Mouse (Mus musculus) hindlimb bud, embryonic 11.5 days (tissue): ENCODE results near the gene Ddx23.

ENCODE experiments used
- DNase-seq: peaks from one replicate; pipeline ENCODE4 v3.0.0-alpha.2; 2012; ENCODE audit warnings: low read depth, low spot score; ENCODE audit errors: extremely low spot score

Ddx23 gene

GRCm38 (mm10) chr15:98674994-98675545 lies 12.4 kb upstream of the Ddx23 start:
- DNase-seq, result no peak

- no peak for DNase-seq
These were observed 11.7 kb upstream of the Ddx23 start for GRCm38 (mm10) chr15:98674284-98674993.

- no peak for DNase-seq
These were observed 11.0 kb upstream of the Ddx23 start for GRCm38 (mm10) chr15:98673732-98674131.

- no peak for DNase-seq
These were observed 9.9 kb upstream of the Ddx23 start for GRCm38 (mm10) chr15:98672592-98672991.

DNA sequence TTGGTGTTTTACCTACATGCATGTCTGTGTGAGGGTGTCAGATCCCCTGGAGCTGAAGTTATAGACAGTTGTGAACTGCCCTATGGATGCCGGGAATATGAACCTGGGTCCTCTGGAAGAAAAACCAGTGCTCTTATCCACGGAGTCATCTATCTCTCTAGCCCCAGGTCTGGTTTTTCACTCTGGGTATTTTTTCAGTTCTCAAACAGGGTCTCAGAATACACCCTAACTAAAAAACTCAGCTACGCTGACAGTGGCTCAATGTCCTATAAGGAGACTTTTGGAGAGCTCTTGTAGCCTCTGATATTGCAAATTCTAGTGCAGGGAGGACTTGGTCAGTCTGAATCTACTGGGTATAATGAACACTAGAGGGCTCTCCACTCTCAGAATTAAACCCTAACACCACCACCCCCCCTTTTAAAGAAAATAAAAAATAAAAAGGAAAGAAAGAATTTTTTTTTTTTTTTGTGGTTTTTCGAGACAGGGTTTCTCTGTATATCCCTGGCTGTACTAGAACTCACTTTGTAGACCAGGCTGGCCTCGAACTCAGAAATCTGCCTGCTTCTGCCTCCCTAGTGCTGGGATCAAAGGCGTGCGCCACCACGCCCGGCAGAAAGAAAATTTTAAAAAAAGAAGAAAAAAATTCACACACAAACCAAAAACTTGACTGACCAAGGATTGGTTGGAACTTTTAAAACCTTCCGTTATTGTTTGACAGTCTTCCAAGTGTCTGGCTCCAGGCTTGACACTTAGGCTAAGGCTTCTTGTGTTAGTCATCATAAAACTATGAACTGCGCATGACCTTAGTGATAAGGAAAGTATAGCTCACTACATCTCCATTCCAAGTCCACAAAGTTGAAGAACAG lies 1.6 kb upstream of the Ddx23 start:
- no peak for DNase-seq

DNA sequence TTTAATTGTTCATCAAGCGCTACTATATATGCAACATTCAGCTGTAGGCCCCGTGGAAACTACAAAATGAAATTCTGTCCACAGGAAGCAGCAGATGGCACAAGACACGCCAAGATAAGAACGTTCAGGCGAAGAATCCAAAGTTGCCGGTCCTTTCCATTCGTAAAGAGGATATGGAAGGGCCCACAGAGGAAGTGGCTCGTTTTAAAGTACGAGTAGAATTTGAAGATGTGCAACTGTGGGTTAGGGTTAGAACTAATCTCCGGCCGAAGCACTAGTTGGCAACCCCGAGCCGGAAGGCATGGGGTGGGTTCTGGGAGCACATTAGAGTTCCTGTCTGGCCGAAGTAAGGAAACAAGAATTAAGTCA lies 512 bp downstream of the Ddx23 start:
- DNase-seq, result no peak

DNA sequence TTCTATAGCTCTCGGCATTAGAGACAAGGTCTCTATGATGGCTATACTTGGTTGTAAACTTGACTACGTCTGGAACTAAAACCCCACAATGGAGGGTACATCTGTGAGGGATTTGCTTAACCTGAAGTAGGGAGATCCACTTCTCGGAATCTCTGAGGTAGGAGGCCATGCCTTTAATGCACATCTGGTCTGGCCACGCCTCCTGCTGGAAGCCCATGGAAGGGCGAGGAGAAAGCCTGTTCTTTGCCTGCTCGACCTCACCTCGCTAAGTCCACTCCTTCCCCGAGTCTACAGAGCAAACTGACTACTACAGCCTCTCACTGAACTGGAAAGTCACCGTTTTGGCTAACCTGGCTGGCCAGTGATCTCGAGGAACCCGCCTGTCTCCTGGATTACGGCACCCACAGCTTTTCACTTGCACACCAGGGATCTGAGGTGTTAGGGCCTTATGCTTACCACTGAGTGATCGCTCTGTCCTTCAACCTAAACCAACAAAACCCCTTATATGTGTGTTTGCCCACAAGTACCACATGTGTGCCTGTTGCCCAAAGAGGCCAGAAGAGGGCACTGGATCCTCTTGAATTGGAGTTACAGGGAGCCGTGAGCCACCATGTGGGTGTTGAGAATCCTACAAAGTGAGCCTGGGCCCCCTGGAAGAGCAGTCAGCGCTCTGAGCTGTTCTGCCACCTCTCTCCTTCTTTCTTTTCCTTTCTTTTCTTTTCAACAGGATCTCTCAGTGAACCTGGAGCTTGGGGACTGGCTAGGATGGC lies 5.5 kb downstream of the Ddx23 start:
- no peak for DNase-seq

- DNase-seq, result no peak
These were observed 10.5 kb downstream of the Ddx23 start for GRCm38 (mm10) chr15:98652174-98652573.

- no peak for DNase-seq
These were observed 11.3 kb downstream of the Ddx23 start for GRCm38 (mm10) chr15:98651431-98651830.

DNA sequence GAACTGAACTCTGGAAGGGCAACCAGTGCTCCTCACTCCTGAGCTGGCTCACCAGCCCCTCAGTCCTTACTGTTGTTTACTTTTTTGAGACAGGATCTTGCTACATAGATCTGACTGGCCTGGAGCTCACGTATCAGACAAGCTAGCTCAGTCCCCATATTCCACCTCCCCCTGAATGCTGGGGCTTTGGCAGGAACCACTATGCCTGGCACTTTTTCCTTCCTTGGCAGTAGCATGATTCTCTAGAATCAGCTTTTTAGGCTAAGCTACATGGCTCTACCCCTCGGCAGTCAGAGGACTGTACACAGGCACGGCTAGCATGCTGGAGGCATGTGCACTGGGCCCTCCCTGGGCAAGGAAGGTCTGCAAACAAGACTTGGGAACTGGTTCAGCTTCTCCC lies 14.6 kb downstream of the Ddx23 start:
- no peak for DNase-seq

- DNase-seq, result no peak
These were observed 15.4 kb downstream of the Ddx23 start for GRCm38 (mm10) chr15:98647308-98647707.

GRCm38 (mm10) chr15:98646737-98647136 lies 16.0 kb downstream of the Ddx23 start:
- DNase-seq, result no peak

GRCm38 (mm10) chr15:98645057-98646026 lies 17.4 kb downstream of the Ddx23 start:
- no peak for DNase-seq

- DNase-seq, result no peak
These were observed 18.3 kb downstream of the Ddx23 start for GRCm38 (mm10) chr15:98644406-98644805.

DNA sequence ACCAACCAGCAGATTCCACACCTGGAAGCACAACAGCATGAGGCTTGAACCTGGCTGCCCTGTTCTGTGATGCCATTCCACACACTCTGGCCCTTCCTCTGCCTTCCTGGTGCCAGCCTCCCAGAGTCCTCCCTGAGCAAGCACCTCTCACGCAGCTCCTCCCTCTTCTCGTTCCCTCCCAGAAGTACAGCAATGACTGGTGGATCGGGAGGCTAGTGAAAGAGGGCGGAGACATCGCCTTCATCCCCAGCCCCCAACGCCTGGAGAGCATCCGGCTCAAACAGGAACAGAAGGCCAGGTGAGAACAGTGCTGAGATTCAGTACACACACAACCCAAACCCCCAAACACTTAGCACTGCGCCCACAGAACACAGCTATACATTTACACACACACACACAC lies 22.5 kb downstream of the Ddx23 start:
- no peak for DNase-seq

DNA sequence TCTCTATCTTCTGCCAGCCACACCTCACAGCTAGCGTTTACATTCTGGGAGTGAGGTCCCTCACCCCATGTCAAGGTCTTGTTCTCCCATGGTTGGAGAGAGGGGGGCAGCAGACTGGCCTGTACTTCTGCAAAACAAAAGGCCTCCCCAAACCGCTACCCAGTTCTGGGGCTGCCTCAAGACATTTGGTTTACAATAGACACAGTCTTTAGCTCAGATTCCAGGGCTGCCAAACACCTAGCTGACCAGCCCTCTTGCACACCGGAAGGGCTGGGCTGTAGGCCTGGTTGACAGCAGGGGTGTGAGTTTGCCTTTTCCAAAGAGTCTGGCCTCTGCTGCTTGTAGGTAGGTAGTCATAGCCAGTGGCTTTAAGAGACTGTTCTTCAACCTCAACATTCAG lies 25.5 kb downstream of the Ddx23 start:
- DNase-seq, result no peak

- no peak for DNase-seq
These were observed 26.2 kb downstream of the Ddx23 start for GRCm38 (mm10) chr15:98636517-98636916.

DNA sequence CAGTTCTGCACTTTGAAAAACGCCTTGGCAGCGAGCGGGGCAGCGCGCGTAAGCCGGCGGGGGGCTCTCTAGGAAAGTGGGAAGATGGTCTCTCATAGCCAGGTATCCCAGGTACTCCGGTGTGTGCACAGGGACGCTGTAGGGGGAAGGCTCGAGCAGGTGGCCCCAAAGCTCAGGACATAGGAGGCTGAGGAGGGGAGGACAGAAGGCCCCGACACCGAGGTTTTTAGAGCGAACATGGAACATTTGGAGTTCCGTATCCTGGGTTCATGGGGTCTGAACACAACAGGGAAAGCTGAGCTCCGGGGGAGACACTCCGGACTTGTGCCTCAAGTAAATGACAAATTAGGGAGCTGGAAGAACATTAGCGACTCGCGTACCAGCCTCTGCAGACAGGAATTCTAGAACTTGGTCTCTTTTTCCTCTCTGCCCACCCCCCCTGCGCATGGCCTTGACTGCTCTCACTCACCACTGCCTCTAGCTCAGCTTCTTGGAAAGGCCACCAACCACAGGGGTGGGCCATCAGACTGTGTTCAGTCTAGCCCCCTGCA lies 27.3 kb downstream of the Ddx23 start:
- no peak for DNase-seq

- no peak for DNase-seq
These were observed 28.1 kb downstream of the Ddx23 start for GRCm38 (mm10) chr15:98634541-98635081.
